Mouse (Mus musculus) heart, adult 11 months (tissue): Measurements from ENCODE around the gene Irak4.

Source experiments
- DNase-seq: peaks from one replicate; pipeline ENCODE4 v3.0.0; 2022

The Irak4 gene

GRCm38 (mm10) chr15:94630553-94630952 is 87.1 kb downstream of the Irak4 start:
- DNase-seq, result peak; percentile 64
